Mouse (Mus musculus) embryonic facial prominence, embryonic 13.5 days (tissue): ENCODE results near the gene Slc8a1. TPM values are rescaled to one million over a fixed set of nuclear protein-coding genes. Genes with fewer than 3 reads are reported as not detected.

ENCODE experiments used
- ATAC-seq: fragments of 200-750 bp; cut with Nextera tagmentation; 2 replicates; pipeline ENCODE4 v1.8.0; 2017; ENCODE audit warnings: low read depth; ENCODE audit not compliant: insufficient number of reproducible peaks, insufficient read depth, low FRiP score, low TSS enrichment
- H3K27ac ChIP-seq: fragments of 300-500 bp; sonication (generic); 2 replicates; pipeline ENCODE4 v1.5.1; 2015; ENCODE audit warnings: moderate library complexity, mild to moderate bottlenecking, inconsistent platforms
- H3K27me3 ChIP-seq: fragments of 300-500 bp; sonication (generic); 2 replicates; pipeline ENCODE4 v1.6.1; 2015; ENCODE audit warnings: mild to moderate bottlenecking, inconsistent platforms
- H3K36me3 ChIP-seq: fragments of 300-500 bp; sonication (generic); 2 replicates; pipeline ENCODE4 v1.6.1; 2015; ENCODE audit warnings: mild to moderate bottlenecking, inconsistent platforms
- H3K4me1 ChIP-seq: fragments of 300-500 bp; sonication (generic); 2 replicates; pipeline ENCODE4 v1.6.1; 2015; ENCODE audit warnings: inconsistent platforms
- H3K4me2 ChIP-seq: fragments of 300-500 bp; sonication (generic); 2 replicates; pipeline ENCODE4 v1.6.1; 2015; ENCODE audit warnings: moderate library complexity, mild to moderate bottlenecking, inconsistent platforms
- H3K4me3 ChIP-seq: fragments of 300-500 bp; sonication (generic); 2 replicates; pipeline ENCODE4 v1.5.1; 2015; ENCODE audit warnings: mild to moderate bottlenecking, inconsistent platforms
- H3K9ac ChIP-seq: fragments of 300-500 bp; sonication (generic); 2 replicates; pipeline ENCODE4 v1.6.1; 2015; ENCODE audit warnings: mild to moderate bottlenecking, inconsistent platforms
- H3K9me3 ChIP-seq: fragments of 300-500 bp; sonication (generic); 2 replicates; pipeline ENCODE4 v1.6.1; 2016; ENCODE audit warnings: inconsistent platforms
- WGBS: fragments of 180-500 bp; shearing (Covaris S2); methylation state at CpG from one replicate; pipeline ENCODE4 v1.1.7; 2015; ENCODE audit warnings: mixed read lengths; 5-methylcytosine and 5-hydroxymethylcytosine counted together
- polyA plus RNA-seq: library from polyadenylated mRNA; unstranded; fragments of >200 nt; fragmentation: Nextera tagmentation; extraction: Ambion mirVana; gene quantifications from 2 replicates; pipeline ENCODE4 v1.2.1, GENCODE M21; 2015

Slc8a1 gene
- polyA plus RNA-seq, 1 experiment from 2014 or later: 5.0 TPM

- ATAC-seq: no peak
- H3K27ac ChIP-seq: no peak overlapping the region
These were observed 240.3 kb downstream of the Slc8a1 start for GRCm38 (mm10) chr17:81497919-81498318.

GRCm38 (mm10) chr17:81496616-81497015 is 241.6 kb downstream of the Slc8a1 start:
- H3K36me3 ChIP-seq: no peaks in the 10 kb centered on the region
- no peak overlapping the region for H3K9ac ChIP-seq
- no peaks in the 10 kb centered on the region for H3K9me3 ChIP-seq
- H3K4me1 ChIP-seq: peaks cover 4% of the 10 kb centered on the region; the same call in 1 of the 2 replicates
- H3K27me3 ChIP-seq: no peaks in the 10 kb centered on the region
- H3K27ac ChIP-seq: no peak overlapping the region
- no peak overlapping the region for H3K4me2 ChIP-seq
- 78% methylated on average over 1 of the region's 1 CpGs for WGBS
- H3K4me3 ChIP-seq: no peak overlapping the region
- no peak for ATAC-seq

More at GRCm38 (mm10) chr17:81497919-81498318, 240.3 kb downstream of the Slc8a1 start:
- Histone ChIP-seq H3K9me3 (no peaks in the 10 kb centered on the region), H3K27me3 (no peaks in the 10 kb centered on the region), H3K9ac (no peak overlapping the region), H3K4me3 (no peak overlapping the region), H3K4me2 (no peak overlapping the region), H3K4me1 (peaks cover 4% of the 10 kb centered on the region; the same call in 1 of the 2 replicates), H3K36me3 (no peaks in the 10 kb centered on the region)

GRCm38 (mm10) chr17:81492216-81492865 is 245.8 kb downstream of the Slc8a1 start:
- Histone ChIP-seq H3K36me3 (no peaks in the 10 kb centered on the region), H3K4me2 (no peak overlapping the region), H3K4me3 (no peak overlapping the region), H3K9me3 (no peaks in the 10 kb centered on the region), H3K4me1 (no peaks in the 10 kb centered on the region), H3K9ac (no peak overlapping the region), H3K27me3 (no peaks in the 10 kb centered on the region), H3K27ac (no peak overlapping the region)
- WGBS: 81% methylated on average over 6 of the region's 6 CpGs
- ATAC-seq: no peak

DNA sequence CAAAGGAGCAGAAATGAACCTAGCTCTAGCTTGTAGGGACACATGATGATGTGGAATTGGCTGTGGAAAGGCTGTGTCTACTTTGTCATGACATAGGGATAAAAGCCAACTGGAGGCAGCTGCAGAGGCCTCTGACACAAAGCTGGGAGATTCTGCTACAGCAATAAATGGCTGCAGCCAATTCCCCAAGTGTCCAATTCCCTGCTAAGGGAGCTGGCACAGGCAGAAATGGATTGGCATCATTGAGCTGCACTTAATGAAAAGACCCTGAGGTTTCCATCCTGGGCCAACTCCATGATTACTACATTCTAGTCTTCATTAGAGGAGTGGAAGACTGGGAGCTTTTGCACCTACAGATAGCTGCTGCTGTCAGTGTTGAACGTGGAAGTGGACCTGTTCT is 251.8 kb downstream of the Slc8a1 start:
- no peak for ATAC-seq
- 71% methylated on average over 1 of the region's 1 CpGs for WGBS
- H3K36me3 ChIP-seq: no peaks in the 10 kb centered on the region
- H3K4me1 ChIP-seq: no peaks in the 10 kb centered on the region
- H3K9ac ChIP-seq: no peak overlapping the region
- no peak overlapping the region for H3K4me2 ChIP-seq
- H3K27ac ChIP-seq: no peak overlapping the region
- H3K9me3 ChIP-seq: no peaks in the 10 kb centered on the region
- H3K27me3 ChIP-seq: no peaks in the 10 kb centered on the region
- no peak overlapping the region for H3K4me3 ChIP-seq

GRCm38 (mm10) chr17:81481843-81482490 is 256.2 kb downstream of the Slc8a1 start:
- WGBS: 82% methylated on average over 11 of the region's 11 CpGs
- no peak for ATAC-seq

GRCm38 (mm10) chr17:81480351-81481161 is 257.6 kb downstream of the Slc8a1 start:
- no peak overlapping the region for H3K27ac ChIP-seq
- H3K4me1 ChIP-seq: peaks cover 8% of the 10 kb centered on the region
- no peak overlapping the region for H3K4me3 ChIP-seq
- ATAC-seq: peak; percentile 64
- no peaks in the 10 kb centered on the region for H3K27me3 ChIP-seq
- 54% methylated on average over 21 of the region's 21 CpGs for WGBS
- H3K4me2 ChIP-seq: peak overlapping the region; percentile 37
- H3K9ac ChIP-seq: no peak overlapping the region
- no peaks in the 10 kb centered on the region for H3K9me3 ChIP-seq
- H3K36me3 ChIP-seq: no peaks in the 10 kb centered on the region

More at GRCm38 (mm10) chr17:81481843-81482490, 256.2 kb downstream of the Slc8a1 start:
- no peak overlapping the region for H3K4me2 ChIP-seq
- no peaks in the 10 kb centered on the region for H3K27me3 ChIP-seq
- peaks cover 8% of the 10 kb centered on the region for H3K4me1 ChIP-seq
- no peaks in the 10 kb centered on the region for H3K36me3 ChIP-seq
- H3K9ac ChIP-seq: no peak overlapping the region
- H3K27ac ChIP-seq: no peak overlapping the region
- H3K9me3 ChIP-seq: no peaks in the 10 kb centered on the region
- no peak overlapping the region for H3K4me3 ChIP-seq

GRCm38 (mm10) chr17:81479807-81480206 is 258.4 kb downstream of the Slc8a1 start:
- H3K4me3 ChIP-seq: no peak overlapping the region
- H3K4me1 ChIP-seq: peaks cover 8% of the 10 kb centered on the region
- no peak overlapping the region for H3K27ac ChIP-seq
- no peak overlapping the region for H3K9ac ChIP-seq
- no peaks in the 10 kb centered on the region for H3K9me3 ChIP-seq
- peak overlapping the region; percentile 37; the same call in 1 of the 2 replicates for H3K4me2 ChIP-seq
- ATAC-seq: no peak
- no peaks in the 10 kb centered on the region for H3K36me3 ChIP-seq
- WGBS: 37% methylated on average over 4 of the region's 4 CpGs
- no peaks in the 10 kb centered on the region for H3K27me3 ChIP-seq

DNA sequence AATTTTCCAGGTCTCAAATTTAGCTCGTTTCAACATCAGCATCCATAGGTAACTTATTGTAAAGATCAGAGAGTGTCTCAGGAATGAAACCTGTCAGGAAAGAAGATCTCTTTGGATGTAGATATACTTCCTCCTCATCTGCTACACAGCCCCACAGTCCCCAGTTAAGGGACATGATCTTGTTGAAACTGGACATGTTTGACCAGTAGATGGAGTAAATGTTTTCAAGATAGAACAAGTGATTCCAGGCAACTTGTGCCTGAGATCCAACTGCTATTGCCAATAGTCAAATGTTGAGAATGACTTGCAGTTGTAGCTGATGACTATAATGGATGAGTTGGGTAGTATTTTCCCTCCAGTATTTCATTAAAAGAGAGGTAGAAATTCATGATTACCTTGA is 260.8 kb downstream of the Slc8a1 start:
- no peaks in the 10 kb centered on the region for H3K36me3 ChIP-seq
- H3K4me2 ChIP-seq: no peak overlapping the region
- 79% methylated on average over 1 of the region's 1 CpGs for WGBS
- H3K4me3 ChIP-seq: no peak overlapping the region
- no peaks in the 10 kb centered on the region for H3K27me3 ChIP-seq
- no peak overlapping the region for H3K27ac ChIP-seq
- ATAC-seq: no peak
- H3K9me3 ChIP-seq: no peaks in the 10 kb centered on the region
- H3K9ac ChIP-seq: no peak overlapping the region
- H3K4me1 ChIP-seq: peaks cover 8% of the 10 kb centered on the region

DNA sequence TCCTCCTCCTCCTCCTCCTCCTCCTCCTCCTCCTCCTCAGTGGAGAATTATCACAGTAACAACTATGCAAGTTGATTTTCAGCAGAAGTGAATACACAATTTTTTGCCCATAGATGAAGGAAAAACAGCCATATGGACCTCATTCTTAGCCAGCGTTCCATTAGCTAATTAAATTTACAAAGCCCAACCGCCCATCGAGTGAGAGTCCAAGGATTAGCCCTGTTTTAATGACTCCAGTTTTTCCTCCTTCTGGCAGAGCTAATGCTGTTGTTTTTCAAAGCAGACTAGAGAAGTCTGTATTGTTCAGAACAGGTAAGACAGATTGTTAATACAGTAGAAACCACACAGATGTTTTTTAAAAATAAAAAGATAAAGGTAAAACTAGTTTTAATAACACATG is 264.8 kb downstream of the Slc8a1 start:
- no peak overlapping the region for H3K4me2 ChIP-seq
- H3K27me3 ChIP-seq: no peaks in the 10 kb centered on the region
- ATAC-seq: no peak
- no peak overlapping the region for H3K4me3 ChIP-seq
- no peak overlapping the region for H3K27ac ChIP-seq
- no peaks in the 10 kb centered on the region for H3K4me1 ChIP-seq
- no peaks in the 10 kb centered on the region for H3K36me3 ChIP-seq
- H3K9ac ChIP-seq: no peak overlapping the region
- WGBS: 20% methylated on average over 3 of the region's 3 CpGs
- H3K9me3 ChIP-seq: no peaks in the 10 kb centered on the region

- no peak overlapping the region for H3K4me2 ChIP-seq
- ATAC-seq: no peak
- H3K4me3 ChIP-seq: no peak overlapping the region
- no peak overlapping the region for H3K27ac ChIP-seq
- H3K9ac ChIP-seq: no peak overlapping the region
- no peaks in the 10 kb centered on the region for H3K4me1 ChIP-seq
- H3K36me3 ChIP-seq: no peaks in the 10 kb centered on the region
- H3K9me3 ChIP-seq: no peaks in the 10 kb centered on the region
- 46% methylated on average over 5 of the region's 5 CpGs for WGBS
- H3K27me3 ChIP-seq: no peaks in the 10 kb centered on the region
These were observed 269.2 kb downstream of the Slc8a1 start for GRCm38 (mm10) chr17:81468941-81469340.

- H3K9me3 ChIP-seq: no peaks in the 10 kb centered on the region
- 85% methylated on average over 3 of the region's 3 CpGs for WGBS
- no peak overlapping the region for H3K9ac ChIP-seq
- ATAC-seq: no peak
- H3K27ac ChIP-seq: no peak overlapping the region
- H3K27me3 ChIP-seq: no peaks in the 10 kb centered on the region
- peaks cover 3% of the 10 kb centered on the region; the same call in 1 of the 2 replicates for H3K4me1 ChIP-seq
- no peak overlapping the region for H3K4me2 ChIP-seq
- no peak overlapping the region for H3K4me3 ChIP-seq
- no peaks in the 10 kb centered on the region for H3K36me3 ChIP-seq
These were observed 278.8 kb downstream of the Slc8a1 start for GRCm38 (mm10) chr17:81459379-81459778.
